Mouse (Mus musculus) intestine, embryonic 14.5 days (tissue): ENCODE data around the gene Actr3b. TPM values are rescaled to one million over a fixed set of nuclear protein-coding genes. Genes with fewer than 3 reads are reported as not detected.

Source experiments
- ATAC-seq: fragments of 200-750 bp; cut with Nextera tagmentation; replicated peaks from 2 replicates; pipeline ENCODE4 v1.8.0; 2017; ENCODE audit warnings: low read depth, moderate number of reproducible peaks, moderate TSS enrichment, moderate library complexity; ENCODE audit not compliant: low FRiP score, low TSS enrichment
- DNase-seq: peaks from one replicate; pipeline ENCODE4 v3.0.0-alpha.2; 2018; ENCODE audit warnings: low spot score
- H3K27ac ChIP-seq: fragments of 300-500 bp; sonication (generic); 2 replicates; pipeline ENCODE4 v1.5.1; 2014; ENCODE audit warnings: low read depth, mild to moderate bottlenecking, control low read depth
- H3K27me3 ChIP-seq: fragments of 300-500 bp; sonication (generic); replicated peaks from 2 replicates; pipeline ENCODE4 v1.6.1; 2014; ENCODE audit warnings: low read length, control low read depth; ENCODE audit not compliant: control insufficient read depth, insufficient read depth
- H3K36me3 ChIP-seq: fragments of 300-500 bp; sonication (generic); 2 replicates; pipeline ENCODE4 v1.6.1; 2014; ENCODE audit warnings: low read length, control low read depth; ENCODE audit not compliant: control insufficient read depth, insufficient read depth
- H3K4me1 ChIP-seq: fragments of 300-500 bp; sonication (generic); replicated peaks from 2 replicates; pipeline ENCODE4 v1.6.1; 2014; ENCODE audit warnings: low read length, control low read depth, mixed read lengths; ENCODE audit not compliant: control insufficient read depth, insufficient read depth
- H3K4me2 ChIP-seq: fragments of 300-500 bp; sonication (generic); 2 replicates; pipeline ENCODE4 v1.6.1; 2014; ENCODE audit warnings: low read length
- H3K4me3 ChIP-seq: fragments of 300-500 bp; sonication (generic); 2 replicates; pipeline ENCODE4 v1.5.1; 2014; ENCODE audit warnings: low read depth, low read length, control low read depth, mixed read lengths
- H3K9ac ChIP-seq: fragments of 300-500 bp; sonication (generic); 2 replicates; pipeline ENCODE4 v1.6.1; 2014; ENCODE audit warnings: mild to moderate bottlenecking, low read length
- H3K9me3 ChIP-seq: fragments of 300-500 bp; sonication (generic); 2 replicates; pipeline ENCODE4 v1.6.1; 2016; ENCODE audit warnings: low read length, control low read depth; ENCODE audit not compliant: control insufficient read depth
- WGBS: fragments of 180-500 bp; shearing (Covaris S2); extraction: QIAGEN DNeasy Blood & Tissue Kit; methylation state at CpG from one replicate; pipeline ENCODE4 v1.1.7; 2014; 5-methylcytosine and 5-hydroxymethylcytosine counted together
- polyA plus RNA-seq: library from polyadenylated mRNA; unstranded; fragments of >200 nt; fragmentation: Nextera tagmentation; extraction: Ambion mirVana; gene quantifications from 2 replicates; pipeline ENCODE4 v1.2.1, GENCODE M21; 2014

Gene Actr3b
- polyA plus RNA-seq, 1 experiment from 2014 or later = 3.5 TPM

DNA sequence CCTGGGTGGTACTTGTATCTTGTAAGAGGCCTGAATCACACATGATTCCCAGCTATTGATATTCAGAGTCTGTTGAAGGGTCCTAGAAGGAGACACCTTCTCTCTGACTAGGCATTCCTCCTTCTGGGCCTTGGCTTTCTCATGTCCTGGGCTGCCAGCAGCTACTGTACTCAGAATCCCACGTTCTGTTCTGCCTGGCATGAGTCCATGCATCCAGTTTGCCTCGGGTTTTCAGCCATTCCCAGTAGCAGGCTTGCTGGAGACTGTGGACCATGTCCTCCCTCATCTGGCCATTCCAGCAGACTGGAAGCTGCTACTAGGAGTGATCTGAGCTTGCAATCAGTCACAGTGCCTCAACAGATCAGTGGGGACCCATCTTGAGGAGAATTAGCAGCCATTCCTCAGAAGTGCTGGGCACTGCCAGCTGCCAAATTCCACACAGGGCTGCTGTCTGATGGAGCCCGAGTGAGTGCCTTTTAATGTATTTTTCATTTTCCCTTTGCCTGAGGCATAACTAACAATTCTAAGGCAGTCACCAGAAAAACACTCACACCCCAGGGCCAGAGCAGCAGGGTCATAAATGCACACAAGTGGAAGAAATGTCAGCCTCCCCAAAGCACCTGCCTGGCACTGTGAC lies 130.1 kb downstream of the Actr3b start:
- no peak overlapping the region for H3K4me2 ChIP-seq
- ATAC-seq = no peak
- 57% methylated on average over 3 of the region's 3 CpGs for WGBS
- no peaks in the 10 kb centered on the region for H3K36me3 ChIP-seq
- H3K27ac ChIP-seq = no peak overlapping the region
- no peaks in the 10 kb centered on the region for H3K4me1 ChIP-seq
- no peaks in the 10 kb centered on the region for H3K27me3 ChIP-seq
- DNase-seq = no peak
- H3K4me3 ChIP-seq = no peak overlapping the region
- peaks cover 3% of the 10 kb centered on the region; the same call in 1 of the 2 replicates for H3K9me3 ChIP-seq
- no peak overlapping the region for H3K9ac ChIP-seq

DNA sequence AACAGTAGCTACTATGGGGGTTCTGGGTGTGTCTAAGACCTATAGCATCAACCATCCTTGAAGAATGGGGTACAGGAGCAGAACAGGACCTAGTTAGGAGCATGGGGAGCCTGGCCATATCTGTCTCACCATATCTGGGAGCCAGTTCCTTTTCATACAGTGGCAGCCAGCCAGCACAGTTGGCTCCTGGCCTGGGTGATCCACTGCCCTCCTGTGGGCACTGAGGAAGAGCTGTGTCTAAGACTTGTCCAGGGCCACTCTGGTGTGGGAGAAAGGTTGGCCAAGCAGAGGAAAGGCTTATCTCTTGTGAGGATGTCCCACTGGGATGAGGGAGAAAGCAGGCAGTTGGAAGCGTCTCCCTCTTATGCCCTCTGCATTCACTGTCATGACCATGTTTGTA lies 131.5 kb downstream of the Actr3b start:
- H3K4me1 ChIP-seq = no peaks in the 10 kb centered on the region
- DNase-seq (no peak), ATAC-seq (no peak)
- H3K9me3 ChIP-seq = no peaks in the 10 kb centered on the region
- H3K27ac ChIP-seq = no peak overlapping the region
- no peak overlapping the region for H3K4me3 ChIP-seq
- H3K27me3 ChIP-seq = no peaks in the 10 kb centered on the region
- H3K36me3 ChIP-seq = no peaks in the 10 kb centered on the region
- no peak overlapping the region for H3K4me2 ChIP-seq
- WGBS = 83% methylated on average over 1 of the region's 1 CpGs
- H3K9ac ChIP-seq = no peak overlapping the region

Other genes starting within 250 kb of the Actr3b start
- gene Cct8l1, start 243.9 kb upstream of the Actr3b start, polyA plus RNA-seq = not detected in 2 replicates
- gene Xrcc2, start 54.2 kb upstream of the Actr3b start, polyA plus RNA-seq = 6.7 and 9.4 TPM in 2 replicates
- 0.05 TPM in 1 of 2 replicates, not detected in the other for gene Gm21663, start 182.4 kb downstream of the Actr3b start, polyA plus RNA-seq
- 0.11 TPM in 1 of 2 replicates, not detected in the other for gene Gm21671, start 194.4 kb downstream of the Actr3b start, polyA plus RNA-seq
- not detected in 2 replicates for gene Gm21680, start 212.7 kb downstream of the Actr3b start, polyA plus RNA-seq
- 0.39 TPM in 1 of 2 replicates, not detected in the other for gene Gm21698, start 228.7 kb downstream of the Actr3b start, polyA plus RNA-seq
- gene Gm1979, start 244.8 kb downstream of the Actr3b start, polyA plus RNA-seq = not detected in 2 replicates